11 mouse cellular contexts compared by ENCODE assay signal in the genomic region with DNA sequence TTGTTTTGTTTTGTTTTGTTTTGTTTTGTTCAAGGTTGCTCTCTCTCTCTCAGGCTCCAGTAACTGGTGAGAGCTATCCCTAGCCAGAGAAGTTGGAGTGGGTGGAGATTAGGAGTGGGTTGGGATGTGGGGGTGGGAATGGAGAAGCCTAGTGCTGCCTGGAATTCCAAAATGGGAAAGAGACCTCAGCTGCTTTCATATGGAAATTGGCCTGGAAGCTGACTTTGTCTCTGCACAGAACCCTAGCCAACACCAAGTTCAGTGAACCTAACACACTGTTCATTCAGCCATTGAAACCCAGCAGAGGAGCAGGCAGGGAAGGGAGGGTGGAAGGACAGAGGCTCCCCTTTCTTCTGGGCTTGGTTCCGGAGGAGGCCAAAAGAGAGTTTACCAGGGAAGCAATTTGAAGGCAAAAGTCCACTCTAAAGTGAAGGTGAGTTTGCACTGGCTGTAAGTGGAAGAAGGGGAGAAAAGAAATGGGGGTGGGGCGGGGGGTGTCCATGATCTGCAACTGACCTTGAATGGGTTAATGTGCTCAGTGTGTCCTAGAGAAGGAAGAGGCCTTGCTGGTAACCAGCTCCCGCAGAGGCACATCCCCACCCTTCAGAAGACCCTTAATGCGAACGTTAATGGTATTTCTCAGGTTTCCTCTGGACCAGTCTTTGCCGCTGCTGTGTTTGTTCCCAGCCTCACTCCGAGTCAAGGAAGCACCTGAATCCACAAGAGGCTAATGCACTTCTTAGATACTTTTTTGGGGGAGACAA.
DNase-seq lines count a peak whose midpoint lies in the region; ATAC-seq lines count a peak whose summit lies in the region.
"Had no signal": no experiment of that assay in that cellular context is flagged by ENCODE, and none has a peak within 500 bp of the region (broad histone marks: within the 10 kb centered on the region; RNA-seq: fewer than 3 reads in every experiment).

No protein-coding gene starts in this region.

- H3K27ac ChIP-seq in kidney, embryonic 14.5 days (ENCODE audit: low read depth, low read length), result no peak overlapping the region
- H3K27ac ChIP-seq in hindbrain, embryonic 13.5 days, result peak overlapping the region; percentile 49
- peak overlapping the region; percentile 26; the same call in 1 of the 2 replicates for H3K27ac ChIP-seq in midbrain, embryonic 15.5 days
- H3K27ac ChIP-seq: limb, embryonic 13.5 days had no signal

- H3K9ac ChIP-seq in kidney, embryonic 14.5 days (ENCODE audit: low read depth, low read length), result no peak overlapping the region
- no peak overlapping the region for H3K9ac ChIP-seq in hindbrain, embryonic 13.5 days
- H3K9ac ChIP-seq in midbrain, embryonic 15.5 days, result no peak overlapping the region
- H3K9ac ChIP-seq: heart, embryonic 12.5 days; limb, embryonic 13.5 days had no signal

- no peak overlapping the region for H3K4me3 ChIP-seq in kidney, embryonic 14.5 days (ENCODE audit: low read length)
- no peak overlapping the region for H3K4me3 ChIP-seq in hindbrain, embryonic 13.5 days
- H3K4me3 ChIP-seq in midbrain, embryonic 15.5 days, result no peak overlapping the region
- H3K4me3 ChIP-seq: heart, embryonic 12.5 days; limb, embryonic 13.5 days had no signal

- peak; percentile 2 for DNase-seq in kidney, postnatal 14 days
- peak; percentile 50 for DNase-seq in embryo, embryonic 10 days (ENCODE audit: low spot score)
- DNase-seq in adrenal gland, postnatal 10 days, result no peak
- DNase-seq in gastrocnemius, postnatal 14 days, result no peak
- DNase-seq in spleen, adult 12 weeks (ENCODE audit: low spot score), result no peak

- H3K4me2 ChIP-seq in kidney, embryonic 14.5 days (replicated peaks; ENCODE audit: low read depth, low read length), result no peak overlapping the region
- H3K4me2 ChIP-seq in hindbrain, embryonic 13.5 days, result no peak overlapping the region
- peak overlapping the region; percentile 20; the same call in 1 of the 2 replicates for H3K4me2 ChIP-seq in midbrain, embryonic 15.5 days
- H3K4me2 ChIP-seq: heart, embryonic 12.5 days; limb, embryonic 13.5 days had no signal

- ATAC-seq in kidney, embryonic 14.5 days (ENCODE audit: low FRiP score, low TSS enrichment), result no peak
- peak; percentile 84 for ATAC-seq in hindbrain, embryonic 13.5 days (ENCODE audit: low FRiP score)
- ATAC-seq in midbrain, embryonic 15.5 days (replicated peaks), result peak; percentile 85

- no peaks in the 10 kb centered on the region; the same call in 1 of the 2 replicates for H3K9me3 ChIP-seq in kidney, embryonic 14.5 days (ENCODE audit: control insufficient read depth, low read length)
- H3K9me3 ChIP-seq in hindbrain, embryonic 13.5 days, result no peaks in the 10 kb centered on the region
- no peaks in the 10 kb centered on the region for H3K9me3 ChIP-seq in midbrain, embryonic 15.5 days
- H3K9me3 ChIP-seq: heart, embryonic 12.5 days had no signal

- no peaks in the 10 kb centered on the region for H3K36me3 ChIP-seq in kidney, embryonic 14.5 days (ENCODE audit: control insufficient read depth, insufficient read depth, low read length)
- H3K36me3 ChIP-seq in hindbrain, embryonic 13.5 days, result no peaks in the 10 kb centered on the region
- no peaks in the 10 kb centered on the region for H3K36me3 ChIP-seq in midbrain, embryonic 15.5 days (replicated peaks)
- H3K36me3 ChIP-seq: G1E; heart, embryonic 12.5 days; limb, embryonic 13.5 days had no signal

- intact Hi-C loops in gastrocnemius, postnatal 14 days (cut with DNase I; ENCODE audit: low total_unique reads), result no loop called here

- WGBS in kidney, embryonic 14.5 days, result 14% methylated on average over 7 of the region's 7 CpGs
- whole genome bisulfite sequencing in hindbrain, embryonic 13.5 days, result 17% methylated on average over 7 of the region's 7 CpGs
- WGBS in midbrain, embryonic 15.5 days, result 9% methylated on average over 7 of the region's 7 CpGs

- H3K4me1 ChIP-seq in kidney, embryonic 14.5 days (ENCODE audit: control insufficient read depth, insufficient read depth, low read length), result no peaks in the 10 kb centered on the region
- H3K4me1 ChIP-seq in hindbrain, embryonic 13.5 days (replicated peaks), result peaks cover 12% of the 10 kb centered on the region; the same call in 1 of the 2 replicates
- H3K4me1 ChIP-seq in midbrain, embryonic 15.5 days, result peaks cover 7% of the 10 kb centered on the region; the same call in 1 of the 2 replicates

- no peaks in the 10 kb centered on the region for H3K27me3 ChIP-seq in kidney, embryonic 14.5 days (ENCODE audit: control insufficient read depth, insufficient read depth, low read length)
- H3K27me3 ChIP-seq in hindbrain, embryonic 13.5 days, result no peaks in the 10 kb centered on the region; the same call in 1 of the 2 replicates
- H3K27me3 ChIP-seq in midbrain, embryonic 15.5 days (replicated peaks), result no peaks in the 10 kb centered on the region
- H3K27me3 ChIP-seq: limb, embryonic 13.5 days had no signal

Comparison
In these comparisons a context has a peak if more than half of its experiments do, and no peak if none do; other contexts are left out.
1. DNase-seq: peak in kidney, postnatal 14 days (single experiment) and embryo, embryonic 10 days (single experiment); none in adrenal gland, postnatal 10 days (single experiment), gastrocnemius, postnatal 14 days (single experiment) and spleen, adult 12 weeks (single experiment).